ENCODE assay signal across 8 mouse cellular contexts in the genomic region with DNA sequence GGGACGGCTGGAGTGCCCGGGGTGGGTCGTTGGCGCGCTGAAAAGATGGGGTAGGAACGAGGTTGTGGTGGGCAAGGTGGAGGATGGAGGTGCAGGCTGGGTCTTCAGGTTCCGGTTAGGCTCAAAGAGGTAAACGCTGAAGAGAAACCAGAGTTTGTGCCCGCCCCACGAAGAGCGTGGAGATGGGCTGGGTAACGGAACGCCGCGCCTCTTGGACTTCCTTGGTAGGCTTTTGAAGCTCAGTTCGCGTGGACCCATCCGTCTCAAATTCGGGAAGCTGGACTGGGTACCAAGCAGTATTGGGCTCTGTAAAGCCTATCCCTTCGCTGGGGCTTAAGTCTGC. TPM values are rescaled to one million over a fixed set of nuclear protein-coding genes. Genes with fewer than 3 reads are reported as not detected.
DNase-seq lines count a peak whose midpoint lies in the region; ATAC-seq lines count a peak whose summit lies in the region.

No protein-coding gene starts in this region.

- intact Hi-C loops in left cerebral cortex, postnatal 14 days (cut with DNase I) = loop anchor here (2.0 to 10.0 kb wide), 3 partner anchors 134 to 373 kb away; a partner anchor contains a TSS

- under 1% methylated on average over 20 of the region's 20 CpGs for whole genome bisulfite sequencing in heart, embryonic 15.5 days

- H3K9me3 ChIP-seq in heart, embryonic 15.5 days (replicated peaks) = no peaks in the 10 kb centered on the region

- H3K4me3 ChIP-seq in heart, embryonic 15.5 days = peak overlapping the region; percentile 89

- H3K36me3 ChIP-seq in heart, embryonic 15.5 days = peaks cover 10% of the 10 kb centered on the region

- peak; percentile 24 for DNase-seq in embryo, embryonic 10 days (ENCODE audit: low spot score)
- DNase-seq in embryo, embryonic 9.5 days (ENCODE audit: extremely low spot score) = no peak
- DNase-seq in urinary bladder, adult 18-20 months (ENCODE audit: low spot score in 2 of 2) = peak; percentile 36 to 40
- no peak for DNase-seq in urinary bladder, postnatal 4 days (ENCODE audit: low spot score in 2 of 2)
- DNase-seq in left cerebral cortex, postnatal 14 days (ENCODE audit: low spot score in 2 of 2) = peak; percentile 21 to 44
- DNase-seq in urinary bladder, postnatal 14 days (ENCODE audit: low spot score) = peak; percentile 59

- H3K27me3 ChIP-seq in heart, embryonic 15.5 days = no peaks in the 10 kb centered on the region

- peak overlapping the region; percentile 89 for H3K27ac ChIP-seq in heart, embryonic 15.5 days

- peaks cover 19% of the 10 kb centered on the region for H3K4me1 ChIP-seq in heart, embryonic 15.5 days (replicated peaks)

- peak overlapping the region; percentile 87 for H3K9ac ChIP-seq in heart, embryonic 15.5 days

- H3K4me2 ChIP-seq in heart, embryonic 15.5 days = peak overlapping the region; percentile 71

- ATAC-seq in heart, embryonic 15.5 days (replicated peaks; ENCODE audit: insufficient number of reproducible peaks, insufficient read depth, low FRiP score, low read depth) = peak; percentile 3; the same call in 1 of the 2 replicates
- ATAC-seq in megakaryocyte progenitor cell, adult 5-6 weeks (replicated peaks; ENCODE audit: poor library complexity) = peak; percentile 29

RNA-seq across cellular contexts. Expression of a gene that starts 0.5 kb away (rescaled TPM):
- 647 and 683 TPM in 2 replicates for polyA plus RNA-seq in heart, embryonic 15.5 days (2015; fragmentation: Nextera tagmentation; extraction: Ambion mirVana)
- 100 to 1,000 TPM; 157 to 159 TPM for total RNA-seq in left cerebral cortex, postnatal 14 days (2021)
- total RNA-seq in megakaryocyte progenitor cell, adult 5-6 weeks (2015) = 1,237 and 1,239 TPM in 2 replicates
- 1,041 and 1,075 TPM in 2 replicates for total RNA-seq in megakaryocyte progenitor cell, adult 5-6 weeks (2017)

RNA-seq across cellular contexts. Expression of a gene that starts 0.7 kb away (rescaled TPM):
- 24.5 and 27.7 TPM in 2 replicates for polyA plus RNA-seq in heart, embryonic 15.5 days (2015; fragmentation: Nextera tagmentation; extraction: Ambion mirVana)
- total RNA-seq in left cerebral cortex, postnatal 14 days (2021) = 10 to 100 TPM; 43.6 to 48.1 TPM
- 29.8 and 39.2 TPM in 2 replicates for total RNA-seq in megakaryocyte progenitor cell, adult 5-6 weeks (2015)
- total RNA-seq in megakaryocyte progenitor cell, adult 5-6 weeks (2017) = 36.5 and 40.8 TPM in 2 replicates

Comparison
In these comparisons a context has a peak if more than half of its experiments do, and no peak if none do; other contexts are left out.
1. DNase-seq: peak in embryo, embryonic 10 days (single experiment), urinary bladder, adult 18-20 months (2 of 2), left cerebral cortex, postnatal 14 days (2 of 2) and urinary bladder, postnatal 14 days (single experiment); none in embryo, embryonic 9.5 days (single experiment) and urinary bladder, postnatal 4 days (0 of 2).
2. RNA of a gene that starts 0.5 kb away (total RNA-seq): 1,041 to 1,239 TPM in megakaryocyte progenitor cell, adult 5-6 weeks; 157 to 159 TPM in left cerebral cortex, postnatal 14 days; every median in the first group is over 4 times any median in the second.